Mouse (Mus musculus): ENCODE data around the gene Gm33543. TPM values are rescaled to one million over a fixed set of nuclear protein-coding genes. Genes with fewer than 3 reads are reported as not detected.

Gm33543 gene
- polyA plus RNA-seq (2012; rRNA removed) = 0.11 TPM in 1 of 2 replicates, not detected in the other

DNA sequence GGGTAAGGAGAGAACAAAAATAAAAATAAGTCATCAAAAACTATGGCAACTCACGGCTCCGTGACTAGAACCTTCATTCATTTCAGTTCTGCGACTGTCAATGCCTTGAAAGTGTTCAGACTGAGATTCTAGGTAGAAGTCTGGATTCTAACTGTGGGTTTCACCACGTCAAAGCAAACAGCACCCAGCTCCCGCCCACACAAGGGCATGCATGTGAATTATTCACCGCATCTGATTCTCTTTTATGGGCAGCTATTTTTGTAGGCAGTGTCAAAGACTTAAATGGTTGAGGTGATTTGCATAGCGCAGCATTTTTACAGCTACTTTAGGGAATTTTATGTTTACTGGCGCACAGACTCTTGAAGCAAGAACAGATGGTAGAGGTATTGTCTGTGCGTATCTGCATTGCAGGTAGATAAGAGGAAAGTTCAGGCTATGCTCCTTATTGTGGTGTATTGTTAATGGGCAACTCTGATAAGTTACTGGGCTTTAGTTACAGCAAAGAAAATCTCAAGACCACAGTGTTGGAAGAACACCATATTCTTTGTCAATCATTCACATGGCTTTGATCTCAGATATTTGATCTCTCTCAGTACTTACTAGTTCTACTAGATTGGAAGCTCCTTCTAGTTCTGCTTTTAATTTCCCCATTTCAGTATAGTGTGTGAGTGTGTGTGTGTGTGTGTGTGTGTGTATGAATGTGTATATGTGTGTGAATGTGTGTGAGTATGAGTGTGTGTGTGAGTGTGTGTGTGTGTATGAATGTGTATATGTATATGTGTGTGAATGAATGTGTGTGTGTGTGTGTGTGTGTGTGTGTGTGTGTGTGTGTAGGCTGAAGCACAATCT, at the start of gene Gm33543:
Gm33543 (minus strand) TSS at position 142 of the 849 bp plus-strand sequence.
- Histone ChIP-seq H3K27ac (ENCODE audit: insufficient read depth, low read length) (no peak within 1 kb of the TSS), H3K4me3 (replicated peaks; ENCODE audit: insufficient read depth, low read depth, low read length) (no peak within 1 kb of the TSS), H3K27me3 (ENCODE audit: control insufficient read depth, insufficient read depth, low read length) (no peaks in the 10 kb centered on the region), H3K4me1 (ENCODE audit: control insufficient read depth, insufficient read depth, low read length) (no peaks in the 10 kb centered on the region)
- TF ChIP-seq POLR2A (IDR thresholded peaks at IDR 0.05; ENCODE audit: borderline replicate concordance, insufficient read depth, low read length) = no peak
- no peak for TF ChIP-seq CTCF (IDR thresholded peaks at IDR 0.05; ENCODE audit: borderline replicate concordance, insufficient read depth, low read depth, low read length)
- WGBS = 92% methylated on average over 9 of the region's 9 CpGs
- no peak for DNase-seq

DNA sequence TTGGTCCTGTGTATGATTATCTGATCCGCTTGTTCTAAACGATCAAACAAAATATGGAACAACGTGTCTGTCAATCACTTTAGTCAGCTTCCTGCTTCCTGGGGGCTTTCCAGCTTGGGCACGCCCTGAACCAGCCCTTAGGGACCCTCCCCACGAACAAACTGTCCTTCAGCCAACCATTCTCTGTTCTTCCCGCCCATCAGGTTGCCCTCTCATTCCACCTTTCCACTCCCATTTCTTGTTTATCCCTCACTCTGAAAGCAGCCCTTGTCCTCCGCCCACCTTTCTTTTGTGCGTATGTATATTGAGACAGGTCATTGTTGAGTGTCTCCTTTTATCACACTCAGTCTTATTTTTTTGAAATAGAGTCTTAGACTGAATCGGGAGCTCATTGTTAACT, 49.4 kb upstream of the Gm33543 start:
- Histone ChIP-seq H3K4me1 (ENCODE audit: control insufficient read depth, insufficient read depth, low read length) (0 out of 2 replicates have a peak, but pooled peaks cover 3% of the 10 kb centered on the region), H3K27ac (ENCODE audit: insufficient read depth, low read length) (no peak overlapping the region), H3K27me3 (ENCODE audit: control insufficient read depth, insufficient read depth, low read length) (no peaks in the 10 kb centered on the region), H3K4me3 (replicated peaks; ENCODE audit: insufficient read depth, low read depth, low read length) (no peak overlapping the region)
- DNase-seq = no peak
- 73% methylated on average over 9 of the region's 9 CpGs for WGBS
- TF ChIP-seq CTCF (IDR thresholded peaks at IDR 0.05; ENCODE audit: borderline replicate concordance, insufficient read depth, low read depth, low read length) (no peak), POLR2A (IDR thresholded peaks at IDR 0.05; ENCODE audit: borderline replicate concordance, insufficient read depth, low read length) (no peak)

DNA sequence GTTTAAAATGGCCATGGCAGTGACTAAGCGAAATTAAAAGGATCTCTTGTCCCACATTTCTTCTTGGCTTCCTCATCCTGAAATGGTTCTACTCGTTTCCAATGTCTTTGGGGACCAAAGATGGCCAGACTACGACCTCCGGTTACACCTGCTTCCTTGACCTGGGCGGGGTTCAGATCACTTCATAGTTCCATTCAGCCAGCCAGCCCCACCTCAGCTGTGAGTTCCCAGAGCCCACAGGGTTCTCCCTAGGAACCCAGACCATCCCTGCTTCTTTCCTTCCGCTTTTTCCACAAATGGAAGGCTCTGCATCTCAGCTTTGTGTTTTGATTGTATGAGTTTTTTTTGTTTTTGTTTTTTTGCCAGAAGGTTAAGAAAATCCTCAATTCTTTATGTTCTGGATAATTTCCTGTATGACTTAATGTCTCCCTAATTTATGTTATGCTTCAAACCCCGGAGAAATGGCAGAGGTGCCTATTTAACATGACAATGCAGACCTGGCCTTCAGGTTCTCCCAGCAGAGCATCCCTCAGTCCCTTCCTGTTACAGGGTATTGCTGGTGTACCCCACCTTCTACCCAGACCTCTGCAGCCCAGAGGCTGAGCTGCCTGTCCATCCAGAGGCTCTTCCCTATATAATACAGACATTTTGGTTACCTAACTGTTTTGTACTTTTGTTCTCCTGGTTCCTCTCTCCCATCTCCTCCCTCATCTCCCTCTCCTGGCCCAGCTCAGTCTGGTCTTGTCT, 48.7 kb upstream of the Gm33543 start:
- 0 out of 2 replicates have a peak, but pooled peaks cover 3% of the 10 kb centered on the region for H3K4me1 ChIP-seq (ENCODE audit: control insufficient read depth, insufficient read depth, low read length)
- WGBS = 85% methylated on average over 7 of the region's 7 CpGs
- H3K27me3 ChIP-seq (ENCODE audit: control insufficient read depth, insufficient read depth, low read length) = no peaks in the 10 kb centered on the region
- H3K27ac ChIP-seq (ENCODE audit: insufficient read depth, low read length) = no peak overlapping the region
- H3K4me3 ChIP-seq (replicated peaks; ENCODE audit: insufficient read depth, low read depth, low read length) = no peak overlapping the region
- DNase-seq = no peak
- TF ChIP-seq CTCF (IDR thresholded peaks at IDR 0.05; ENCODE audit: borderline replicate concordance, insufficient read depth, low read depth, low read length) (no peak), POLR2A (IDR thresholded peaks at IDR 0.05; ENCODE audit: borderline replicate concordance, insufficient read depth, low read length) (no peak)

DNA sequence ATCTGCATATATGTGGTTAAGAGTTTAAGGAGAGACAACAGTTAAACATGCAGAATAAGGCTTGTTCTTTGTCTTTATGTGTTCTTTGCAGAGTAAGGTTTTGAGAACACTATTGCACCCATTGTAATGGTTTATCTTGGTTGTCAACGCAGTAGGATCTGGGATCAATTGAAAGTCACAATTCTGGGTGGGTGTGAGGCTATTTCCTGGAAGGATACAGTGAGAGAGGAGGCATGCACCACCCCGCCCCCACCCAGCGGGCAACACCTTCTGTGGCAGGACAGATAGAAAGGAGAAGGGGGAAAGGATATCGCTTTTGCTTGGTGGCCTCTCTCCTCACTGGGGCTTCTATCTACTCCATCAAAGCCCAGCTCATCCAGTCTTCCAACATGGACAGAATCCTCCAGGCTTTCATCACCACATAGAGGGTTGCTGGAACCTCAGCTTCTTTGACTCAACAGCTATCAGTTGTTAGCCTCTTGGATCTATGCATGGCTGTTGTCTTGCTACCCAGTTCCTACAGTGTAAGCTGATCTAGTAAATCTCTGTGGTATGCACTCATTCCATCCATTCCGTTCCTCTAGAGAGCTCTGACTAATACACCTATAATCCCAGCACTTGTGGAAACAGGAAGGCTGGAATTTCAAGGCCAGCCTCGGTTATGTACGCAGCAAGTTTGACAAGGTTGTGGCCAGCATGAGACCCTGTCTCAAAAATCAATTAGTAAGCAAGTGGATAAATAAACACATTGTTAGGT, 41.2 kb upstream of the Gm33543 start:
- TF ChIP-seq POLR2A (IDR thresholded peaks at IDR 0.05; ENCODE audit: borderline replicate concordance, insufficient read depth, low read length) = no peak
- no peak for TF ChIP-seq CTCF (IDR thresholded peaks at IDR 0.05; ENCODE audit: borderline replicate concordance, insufficient read depth, low read depth, low read length)
- H3K27ac ChIP-seq (ENCODE audit: insufficient read depth, low read length) = no peak overlapping the region
- no peaks in the 10 kb centered on the region for H3K27me3 ChIP-seq (ENCODE audit: control insufficient read depth, insufficient read depth, low read length)
- 84% methylated on average over 7 of the region's 7 CpGs for WGBS
- no peak overlapping the region for H3K4me3 ChIP-seq (replicated peaks; ENCODE audit: insufficient read depth, low read depth, low read length)
- no peaks in the 10 kb centered on the region for H3K4me1 ChIP-seq (ENCODE audit: control insufficient read depth, insufficient read depth, low read length)
- no peak for DNase-seq

GRCm38 (mm10) chr10:95882036-95882435, 39.3 kb upstream of the Gm33543 start:
- no peaks in the 10 kb centered on the region for H3K4me1 ChIP-seq (ENCODE audit: control insufficient read depth, insufficient read depth, low read length)
- H3K27ac ChIP-seq (ENCODE audit: insufficient read depth, low read length) = no peak overlapping the region
- H3K27me3 ChIP-seq (ENCODE audit: control insufficient read depth, insufficient read depth, low read length) = no peaks in the 10 kb centered on the region
- TF ChIP-seq CTCF (IDR thresholded peaks at IDR 0.05; ENCODE audit: borderline replicate concordance, insufficient read depth, low read depth, low read length) (no peak), POLR2A (IDR thresholded peaks at IDR 0.05; ENCODE audit: borderline replicate concordance, insufficient read depth, low read length) (no peak)
- no peak for DNase-seq
- 77% methylated on average over 9 of the region's 9 CpGs for WGBS
- no peak overlapping the region for H3K4me3 ChIP-seq (replicated peaks; ENCODE audit: insufficient read depth, low read depth, low read length)

- Histone ChIP-seq H3K27me3 (ENCODE audit: control insufficient read depth, insufficient read depth, low read length) (no peaks in the 10 kb centered on the region), H3K4me3 (replicated peaks; ENCODE audit: insufficient read depth, low read depth, low read length) (no peak overlapping the region), H3K4me1 (ENCODE audit: control insufficient read depth, insufficient read depth, low read length) (no peaks in the 10 kb centered on the region), H3K27ac (ENCODE audit: insufficient read depth, low read length) (no peak overlapping the region)
- WGBS = 87% methylated on average over 17 of the region's 17 CpGs
- DNase-seq = no peak
- no peak for TF ChIP-seq POLR2A (IDR thresholded peaks at IDR 0.05; ENCODE audit: borderline replicate concordance, insufficient read depth, low read length)
- TF ChIP-seq CTCF (IDR thresholded peaks at IDR 0.05; ENCODE audit: borderline replicate concordance, insufficient read depth, low read depth, low read length) = no peak
Measured at GRCm38 (mm10) chr10:95879983-95880934, 37.5 kb upstream of the Gm33543 start.

All from cerebellum, adult 2 months (tissue).